Mouse (Mus musculus): ENCODE results near the gene Pomgnt1. TPM values are rescaled to one million over a fixed set of nuclear protein-coding genes. Genes with fewer than 3 reads are reported as not detected.

The Pomgnt1 gene
- polyA plus RNA-seq, 1 experiment, result 75.9 TPM

- Histone ChIP-seq H3K36me3 (ENCODE audit: control insufficient read depth, insufficient read depth) (peaks cover 24% of the 10 kb centered on the region), H3K4me2 (ENCODE audit: low read depth) (peak overlapping the region; percentile 94), H3K79me2 (ENCODE audit: control insufficient read depth, insufficient read depth) (peaks cover 20% of the 10 kb centered on the region), H3K27me3 (ENCODE audit: control insufficient read depth, insufficient read depth, insufficient read length) (no peaks in the 10 kb centered on the region), H3ac (ENCODE audit: control insufficient read depth, insufficient read length) (peak overlapping the region; percentile 68), H3K4me3 (peak overlapping the region; percentile 95)
- TF ChIP-seq POLR2AphosphoS2 (IDR thresholded peaks at IDR 0.05; ENCODE audit: insufficient read length, low read depth) (peak; percentile 89), E2F4 (IDR thresholded peaks at IDR 0.05; ENCODE audit: insufficient read depth) (no peak), POLR2A (IDR thresholded peaks at IDR 0.05; ENCODE audit: insufficient read length, low read depth) (peak; percentile 91), TCF12 (IDR thresholded peaks at IDR 0.05; ENCODE audit: insufficient read depth, poor library complexity, severe bottlenecking) (no peak), TCF3 (IDR thresholded peaks at IDR 0.05; ENCODE audit: insufficient read length, low read depth) (no peak)
These were observed 26.7 kb downstream of the Pomgnt1 start for GRCm38 (mm10) chr4:116150156-116150861.

GRCm38 (mm10) chr4:116150862-116151221, 27.2 kb downstream of the Pomgnt1 start:
- peak overlapping the region; percentile 94 for H3K4me2 ChIP-seq (ENCODE audit: low read depth)
- no peak for TF ChIP-seq MYOG (IDR thresholded peaks at IDR 0.05; ENCODE audit: control insufficient read depth in 1 of 3, insufficient read depth in 1 of 3, insufficient read length in 2 of 3, low read depth in 2 of 3)
- TF ChIP-seq MAX (IDR thresholded peaks at IDR 0.05; ENCODE audit: low read depth), result no peak
- TF ChIP-seq POLR2AphosphoS2 (IDR thresholded peaks at IDR 0.05; ENCODE audit: insufficient read length, low read depth), result no peak
- TF ChIP-seq CEBPB (IDR thresholded peaks at IDR 0.05; ENCODE audit: insufficient read depth, poor library complexity, severe bottlenecking), result no peak
- H3ac ChIP-seq (ENCODE audit: control insufficient read depth, insufficient read length), result peak overlapping the region; percentile 68
- peak overlapping the region; percentile 95 for H3K4me3 ChIP-seq
- peaks cover 24% of the 10 kb centered on the region for H3K36me3 ChIP-seq (ENCODE audit: control insufficient read depth, insufficient read depth)
- peaks cover 20% of the 10 kb centered on the region for H3K79me2 ChIP-seq (ENCODE audit: control insufficient read depth, insufficient read depth)
- H3K27me3 ChIP-seq (ENCODE audit: control insufficient read depth, insufficient read depth, insufficient read length), result no peaks in the 10 kb centered on the region

- TF ChIP-seq E2F4 (IDR thresholded peaks at IDR 0.05; ENCODE audit: insufficient read depth) (no peak), POLR2A (IDR thresholded peaks at IDR 0.05; ENCODE audit: insufficient read length, low read depth) (no peak), MYOD1 (IDR thresholded peaks at IDR 0.05; ENCODE audit: control insufficient read depth in 1 of 3, insufficient read length in 2 of 3, low read depth in 2 of 3) (no peak), TCF3 (IDR thresholded peaks at IDR 0.05; ENCODE audit: insufficient read length, low read depth) (no peak), USF1 (IDR thresholded peaks at IDR 0.05; ENCODE audit: low read depth) (no peak), MYOG (IDR thresholded peaks at IDR 0.05; ENCODE audit: control insufficient read depth in 1 of 3, insufficient read depth in 1 of 3, insufficient read length in 2 of 3, low read depth in 2 of 3) (no peak), REST (IDR thresholded peaks at IDR 0.05; ENCODE audit: insufficient read depth, insufficient read length) (no peak), SRF (IDR thresholded peaks at IDR 0.05; ENCODE audit: control insufficient read depth, insufficient read length, low read depth) (no peak)
- Histone ChIP-seq H3K79me2 (ENCODE audit: control insufficient read depth, insufficient read depth) (peaks cover 20% of the 10 kb centered on the region), H3K36me3 (ENCODE audit: control insufficient read depth, insufficient read depth) (peaks cover 24% of the 10 kb centered on the region), H3K4me2 (ENCODE audit: low read depth) (peak within 1 kb of the TSS; percentile 94), H3K27me3 (ENCODE audit: control insufficient read depth, insufficient read depth, insufficient read length) (no peaks in the 10 kb centered on the region), H3K4me3 (peak within 1 kb of the TSS; percentile 95), H3ac (ENCODE audit: control insufficient read depth, insufficient read length) (peak within 1 kb of the TSS; percentile 68)
These were observed 27.6 kb downstream of the Pomgnt1 start, which contains the start of gene Lurap1 for GRCm38 (mm10) chr4:116151238-116151637. Gene Lurap1 (minus strand): TSS chr4:116151338.

GRCm38 (mm10) chr4:116152702-116153101, 29.1 kb downstream of the Pomgnt1 start:
- H3K4me2 ChIP-seq (ENCODE audit: low read depth), result no peak overlapping the region
- H3K79me2 ChIP-seq (ENCODE audit: control insufficient read depth, insufficient read depth), result peaks cover 20% of the 10 kb centered on the region
- TF ChIP-seq POLR2AphosphoS2 (IDR thresholded peaks at IDR 0.05; ENCODE audit: insufficient read length, low read depth) (no peak), POLR2A (IDR thresholded peaks at IDR 0.05; ENCODE audit: insufficient read length, low read depth) (no peak), MYOG (IDR thresholded peaks at IDR 0.05; ENCODE audit: control insufficient read depth in 1 of 3, insufficient read depth in 1 of 3, insufficient read length in 2 of 3, low read depth in 2 of 3) (no peak), MAX (IDR thresholded peaks at IDR 0.05; ENCODE audit: low read depth) (no peak), REST (IDR thresholded peaks at IDR 0.05; ENCODE audit: insufficient read depth, insufficient read length) (no peak), MYOD1 (IDR thresholded peaks at IDR 0.05; ENCODE audit: control insufficient read depth in 1 of 3, insufficient read length in 2 of 3, low read depth in 2 of 3) (no peak), USF1 (IDR thresholded peaks at IDR 0.05; ENCODE audit: low read depth) (no peak), SRF (IDR thresholded peaks at IDR 0.05; ENCODE audit: control insufficient read depth, insufficient read length, low read depth) (no peak), TCF12 (IDR thresholded peaks at IDR 0.05; ENCODE audit: insufficient read depth, poor library complexity, severe bottlenecking) (no peak), CEBPB (IDR thresholded peaks at IDR 0.05; ENCODE audit: insufficient read depth, poor library complexity, severe bottlenecking) (no peak), TCF3 (IDR thresholded peaks at IDR 0.05; ENCODE audit: insufficient read length, low read depth) (no peak)
- no peak overlapping the region for H3ac ChIP-seq (ENCODE audit: control insufficient read depth, insufficient read length)
- peaks cover 27% of the 10 kb centered on the region for H3K36me3 ChIP-seq (ENCODE audit: control insufficient read depth, insufficient read depth)
- H3K27me3 ChIP-seq (ENCODE audit: control insufficient read depth, insufficient read depth, insufficient read length), result no peaks in the 10 kb centered on the region
- H3K4me3 ChIP-seq, result no peak overlapping the region

GRCm38 (mm10) chr4:116157882-116158281, 34.2 kb downstream of the Pomgnt1 start:
- Histone ChIP-seq H3K4me3 (no peak overlapping the region), H3K27me3 (ENCODE audit: control insufficient read depth, insufficient read depth, insufficient read length) (no peaks in the 10 kb centered on the region), H3K79me2 (ENCODE audit: control insufficient read depth, insufficient read depth) (no peaks in the 10 kb centered on the region), H3K36me3 (ENCODE audit: control insufficient read depth, insufficient read depth) (peaks cover 36% of the 10 kb centered on the region), H3ac (ENCODE audit: control insufficient read depth, insufficient read length) (no peak overlapping the region), H3K4me2 (ENCODE audit: low read depth) (no peak overlapping the region)
- TF ChIP-seq CEBPB (IDR thresholded peaks at IDR 0.05; ENCODE audit: insufficient read depth, poor library complexity, severe bottlenecking), result no peak
- TF ChIP-seq E2F4 (IDR thresholded peaks at IDR 0.05; ENCODE audit: insufficient read depth), result no peak
- TF ChIP-seq SRF (IDR thresholded peaks at IDR 0.05; ENCODE audit: control insufficient read depth, insufficient read length, low read depth), result no peak
- TF ChIP-seq POLR2A (IDR thresholded peaks at IDR 0.05; ENCODE audit: insufficient read length, low read depth), result no peak
- no peak for TF ChIP-seq TCF12 (IDR thresholded peaks at IDR 0.05; ENCODE audit: insufficient read depth, poor library complexity, severe bottlenecking)
- TF ChIP-seq USF1 (IDR thresholded peaks at IDR 0.05; ENCODE audit: low read depth), result no peak
- TF ChIP-seq POLR2AphosphoS2 (IDR thresholded peaks at IDR 0.05; ENCODE audit: insufficient read length, low read depth), result no peak
